Mouse (Mus musculus): ENCODE measurements around the gene Ppp1r12a.
A peak's percentile ranks its signal among the peaks of the same experiment; 100 is the strongest.

Ppp1r12a gene

DNA sequence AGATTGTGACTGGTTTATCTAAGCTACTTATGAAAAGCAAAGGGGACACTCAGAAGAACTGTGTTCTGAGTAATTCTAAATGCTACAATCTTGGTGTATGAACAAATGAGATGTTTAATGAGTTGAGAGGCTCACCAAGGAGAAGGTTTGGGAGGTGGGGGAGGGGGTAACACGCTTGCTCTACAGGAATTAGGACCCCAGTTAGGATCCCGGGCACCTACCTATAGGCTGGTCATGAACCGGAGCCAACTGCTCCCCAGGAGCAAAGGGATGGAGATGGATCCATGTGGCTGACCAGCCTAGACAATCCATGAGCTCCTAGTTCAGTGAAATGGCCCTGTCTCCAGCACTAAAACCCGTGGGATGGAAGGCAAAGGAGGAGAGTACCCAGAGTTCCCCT is 130.7 kb downstream of the Ppp1r12a start:
- DNase-seq, result no peak

GRCm38 (mm10) chr10:108293620-108294195 is 131.7 kb downstream of the Ppp1r12a start:
- no peak for DNase-seq

DNA sequence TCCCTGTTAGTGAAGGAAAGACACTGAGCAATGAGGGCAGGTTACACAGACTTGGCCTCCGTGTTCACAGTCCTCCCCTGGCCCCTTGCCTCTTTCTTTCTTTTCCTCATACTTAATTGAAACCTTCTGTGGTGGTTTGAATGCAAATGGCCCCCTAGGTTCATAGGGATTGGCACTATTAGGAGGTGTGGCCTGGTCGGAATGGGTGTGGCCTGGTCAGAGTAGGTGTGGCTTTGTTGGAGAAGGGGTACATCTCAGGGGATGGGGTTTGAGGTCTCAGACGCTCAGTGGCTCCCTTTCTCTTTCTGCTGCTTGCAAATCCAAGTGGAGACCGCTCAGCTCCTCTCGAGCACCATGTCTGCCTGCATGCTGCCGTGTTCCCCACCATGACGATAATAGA is 132.8 kb downstream of the Ppp1r12a start:
- DNase-seq, result no peak

DNA sequence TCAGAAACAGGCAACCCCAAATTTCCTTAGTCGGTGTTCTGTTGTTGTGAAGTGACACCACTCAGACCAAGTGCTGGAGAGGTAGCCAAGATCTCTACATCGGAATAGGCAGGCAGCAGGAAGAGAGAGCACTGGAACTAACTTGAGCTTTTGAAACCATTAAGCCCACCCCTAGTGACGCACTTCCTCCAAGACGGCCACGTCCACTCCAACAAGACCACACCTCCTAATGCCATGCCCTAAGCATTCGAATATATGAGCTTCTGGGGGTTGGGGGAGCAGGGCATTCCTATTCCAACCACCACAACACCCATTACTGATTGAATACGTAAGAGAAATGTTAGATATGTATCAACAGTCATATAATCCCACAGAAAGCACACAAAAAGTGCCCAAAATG is 134.5 kb downstream of the Ppp1r12a start:
- DNase-seq, result no peak

DNA sequence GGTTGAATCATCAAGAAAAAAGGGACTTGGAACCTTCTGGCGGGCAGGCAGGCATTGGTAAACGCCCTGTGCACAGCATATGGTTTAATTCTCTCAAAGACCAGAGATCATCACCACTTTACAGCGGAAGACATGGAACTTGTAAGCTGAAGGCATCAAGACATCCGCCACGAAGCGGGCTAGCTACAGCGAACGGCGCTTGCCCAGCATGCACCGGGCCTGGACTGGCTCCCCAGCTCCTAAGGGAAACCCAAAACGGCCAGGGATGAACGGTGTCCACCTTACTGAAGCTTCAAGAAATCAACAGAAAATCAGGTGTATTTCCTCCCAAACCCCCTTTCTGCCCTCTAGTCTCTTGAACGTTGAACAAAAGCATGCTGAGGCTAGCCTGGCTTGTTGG is 136.3 kb downstream of the Ppp1r12a start:
- DNase-seq, result no peak

- DNase-seq, result no peak
These were observed 137.0 kb downstream of the Ppp1r12a start for GRCm38 (mm10) chr10:108298841-108299545.

- no peak for DNase-seq
These were observed 137.8 kb downstream of the Ppp1r12a start for GRCm38 (mm10) chr10:108299828-108300227.

DNA sequence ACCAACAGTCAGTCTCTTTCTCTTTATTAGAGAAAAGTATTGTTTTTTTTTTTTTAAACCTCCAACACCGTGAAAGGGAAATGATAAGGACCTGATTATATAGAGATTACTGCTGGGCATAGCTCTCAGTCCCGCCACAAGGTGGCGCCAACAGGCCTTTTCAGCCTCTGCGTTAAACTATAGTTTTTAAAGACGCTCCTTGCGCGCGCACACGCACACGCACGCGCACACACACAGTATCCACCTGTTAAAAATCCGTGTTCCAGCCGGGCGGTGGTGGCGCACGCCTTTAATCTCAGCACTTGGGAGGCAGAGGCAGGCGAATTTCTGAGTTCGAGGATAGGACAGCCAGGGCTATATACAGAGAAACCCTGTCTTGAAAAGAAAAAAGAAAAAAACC is 138.8 kb downstream of the Ppp1r12a start:
- peak; percentile 30 to 37 for DNase-seq

GRCm38 (mm10) chr10:108307772-108308171 is 145.8 kb downstream of the Ppp1r12a start:
- no peak for DNase-seq

- no peak for DNase-seq
These were observed 148.2 kb downstream of the Ppp1r12a start for GRCm38 (mm10) chr10:108310195-108310594.

- DNase-seq, result no peak
These were observed 149.4 kb downstream of the Ppp1r12a start for GRCm38 (mm10) chr10:108311396-108311795.

DNA sequence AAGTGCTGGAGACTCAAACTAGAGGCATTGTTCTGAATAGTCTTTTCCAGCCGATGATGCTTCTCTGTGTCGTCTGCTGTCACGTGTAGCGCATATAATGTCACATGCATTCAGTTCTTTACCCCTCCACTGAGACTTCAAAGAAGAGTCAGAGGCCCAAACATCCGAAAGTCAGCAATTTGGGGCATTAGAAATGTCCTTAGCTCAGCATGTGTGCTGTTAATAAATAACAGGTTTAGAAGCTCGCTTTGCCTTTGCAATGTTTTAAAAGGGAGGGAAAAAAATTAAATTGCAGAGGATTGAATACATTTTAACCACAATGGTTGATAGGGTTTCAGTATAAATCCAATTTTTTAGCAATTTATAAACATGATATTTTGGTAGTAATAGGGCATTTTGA is 151.9 kb downstream of the Ppp1r12a start:
- DNase-seq, result no peak

DNA sequence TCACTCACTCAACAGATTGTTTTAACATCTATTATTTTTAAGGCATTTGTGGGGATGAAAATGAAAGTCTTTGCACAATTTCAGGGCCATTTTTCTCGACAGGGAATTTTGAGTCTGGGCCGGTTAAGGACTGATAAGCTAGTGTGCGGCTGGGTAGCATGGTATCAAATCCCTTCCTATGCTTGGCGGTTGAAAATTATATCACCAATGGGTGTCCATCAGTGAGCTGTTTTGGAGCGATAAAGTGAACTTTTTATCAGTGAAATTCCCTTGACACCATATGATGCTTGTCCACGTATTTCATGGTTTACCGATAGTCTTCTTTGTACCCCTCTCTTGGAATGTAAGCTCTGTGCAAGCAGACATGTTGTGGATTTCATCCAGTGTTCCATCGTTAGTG is 152.4 kb downstream of the Ppp1r12a start:
- DNase-seq, result no peak

- DNase-seq, result no peak
These were observed 153.2 kb downstream of the Ppp1r12a start for GRCm38 (mm10) chr10:108315236-108315635.

DNA sequence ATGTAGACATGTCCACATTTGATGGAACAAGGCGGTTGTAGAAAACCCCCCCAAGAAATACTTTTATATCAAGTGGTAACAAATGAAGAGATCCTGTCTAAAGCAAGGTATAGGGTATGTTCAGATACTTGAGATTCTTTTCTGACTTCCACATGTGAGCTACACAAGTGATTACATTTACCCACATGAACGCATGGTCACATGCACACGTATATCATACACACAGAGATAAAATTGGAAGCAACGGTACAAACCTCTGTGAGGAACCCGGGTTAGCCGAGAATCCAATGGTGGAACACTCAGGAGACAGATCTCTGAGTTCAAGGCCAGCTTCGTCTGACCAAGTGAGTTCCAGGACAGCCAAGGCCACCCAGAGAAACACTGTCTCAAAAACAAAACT is 166.4 kb downstream of the Ppp1r12a start:
- no peak for DNase-seq

DNA sequence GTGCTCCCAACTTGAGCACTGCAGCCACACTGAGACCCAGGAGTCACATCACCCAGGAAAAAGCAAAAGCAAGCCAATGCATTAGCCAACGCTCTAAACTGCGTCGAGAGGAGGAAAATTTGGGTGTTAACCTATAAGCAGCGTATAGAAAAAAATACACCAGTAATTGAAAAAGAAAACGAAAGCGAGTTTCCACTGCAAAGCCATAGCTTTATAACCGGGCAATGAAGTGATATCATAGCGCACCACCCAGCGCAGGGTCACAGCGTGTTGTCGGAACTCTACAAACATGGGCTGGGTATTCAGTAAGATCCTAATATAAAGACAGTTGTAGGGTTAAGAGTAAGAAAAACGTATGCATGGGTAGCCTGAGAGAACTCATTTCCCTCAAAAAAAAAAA is 167.0 kb downstream of the Ppp1r12a start:
- no peak for DNase-seq

GRCm38 (mm10) chr10:108329771-108330170 is 167.8 kb downstream of the Ppp1r12a start:
- DNase-seq, result no peak

GRCm38 (mm10) chr10:108330964-108331363 is 169.0 kb downstream of the Ppp1r12a start:
- no peak for DNase-seq

- peak; percentile 7 for DNase-seq
These were observed 170.0 kb downstream of the Ppp1r12a start, which contains the start of gene Pawr for GRCm38 (mm10) chr10:108331784-108332561. Pawr (plus strand) TSS chr10:108332121.

DNA sequence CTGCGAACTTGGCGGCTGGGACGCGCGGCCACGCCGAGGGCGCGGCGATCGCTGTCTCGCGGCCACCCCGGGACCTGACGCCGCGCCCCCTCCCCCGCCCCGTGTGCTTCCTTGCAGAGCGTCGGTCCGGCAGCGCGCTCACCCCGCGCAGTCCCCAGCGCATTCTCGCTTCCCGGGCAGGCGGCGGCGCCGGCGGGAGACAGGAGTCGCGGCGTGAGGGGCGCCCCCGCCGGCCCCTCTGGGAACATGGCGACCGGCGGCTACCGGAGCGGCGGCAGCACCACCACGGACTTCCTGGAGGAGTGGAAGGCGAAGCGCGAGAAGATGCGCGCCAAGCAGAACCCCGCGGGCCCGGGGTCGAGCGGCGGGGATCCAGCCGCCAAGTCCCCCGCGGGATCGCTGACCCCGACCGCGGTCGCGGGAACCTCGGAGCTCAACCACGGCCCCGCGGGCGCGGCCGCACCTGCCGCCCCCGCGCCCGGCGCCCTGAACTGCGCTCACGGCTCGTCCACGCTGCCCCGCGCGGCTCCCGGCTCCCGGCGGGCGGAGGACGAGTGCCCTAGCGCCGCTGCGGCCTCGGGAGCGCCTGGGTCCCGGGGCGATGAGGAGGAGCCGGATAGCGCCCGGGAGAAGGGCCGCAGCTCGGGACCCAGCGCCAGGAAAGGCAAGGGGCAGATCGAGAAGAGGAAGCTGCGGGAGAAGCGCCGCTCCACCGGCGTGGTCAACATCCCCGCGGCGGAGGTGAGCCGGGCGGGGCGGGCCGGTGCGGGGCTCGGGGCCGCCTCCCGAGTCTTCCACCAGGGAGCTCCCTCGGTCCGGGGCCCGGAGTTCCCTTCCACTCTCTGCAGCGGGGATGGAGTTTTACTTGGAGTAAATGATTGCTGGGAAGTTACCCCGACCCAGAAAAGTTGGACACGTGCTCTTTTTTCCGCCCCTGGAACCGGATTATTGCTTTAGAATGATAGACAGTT is 170.9 kb downstream of the Ppp1r12a start:
- no peak for DNase-seq

DNA sequence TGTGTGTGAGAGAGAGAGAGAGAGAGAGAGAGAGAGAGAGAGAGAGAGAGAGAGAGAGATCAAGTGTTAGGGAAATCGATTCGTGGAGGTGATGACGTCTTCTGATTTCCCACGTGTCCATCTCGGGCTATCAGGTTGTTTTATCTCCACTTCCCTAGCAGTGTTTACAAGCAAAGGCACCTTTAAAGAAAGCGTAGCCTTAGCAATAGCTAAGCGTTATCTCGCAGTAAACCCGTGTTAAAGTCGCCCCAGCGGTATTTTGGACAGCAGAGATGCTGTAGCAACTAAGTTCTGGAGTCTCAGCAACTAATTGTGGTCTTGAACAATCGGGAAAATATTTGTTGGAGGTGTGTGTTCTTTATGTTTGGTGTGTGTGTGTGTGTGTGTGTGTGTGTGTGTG is 171.6 kb downstream of the Ppp1r12a start:
- DNase-seq, result no peak

Data from thymus, adult 18-20 months (tissue).